Mouse (Mus musculus): ENCODE measurements around the gene Snx1. TPM values are rescaled to one million over a fixed set of nuclear protein-coding genes. Genes with fewer than 3 reads are reported as not detected.

Snx1 gene
- polyA plus RNA-seq, 1 experiment from 2014 or later = 131 TPM

DNA sequence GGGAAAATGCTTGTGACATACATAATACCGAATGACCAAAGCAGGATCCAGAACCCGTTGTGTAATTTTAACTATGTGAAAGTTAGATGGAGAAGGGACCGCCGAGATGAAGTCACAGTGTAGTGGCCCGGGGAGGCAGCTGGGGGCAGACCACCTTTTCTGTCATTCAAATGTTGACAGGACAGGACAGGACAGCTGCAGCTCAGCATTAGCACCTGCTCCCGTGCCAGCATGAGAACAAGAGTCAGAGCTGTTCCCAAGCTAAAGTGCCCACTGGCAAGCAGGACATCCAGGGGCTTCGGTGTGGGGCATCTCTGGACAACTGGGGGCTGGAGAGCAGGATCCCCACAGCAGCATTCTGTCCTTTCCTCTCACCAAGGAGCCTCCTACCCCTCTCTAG, 39.3 kb downstream of the Snx1 start:
- peaks cover 37% of the 10 kb centered on the region for H3K36me3 ChIP-seq (ENCODE audit: insufficient read depth, low read length)

DNA sequence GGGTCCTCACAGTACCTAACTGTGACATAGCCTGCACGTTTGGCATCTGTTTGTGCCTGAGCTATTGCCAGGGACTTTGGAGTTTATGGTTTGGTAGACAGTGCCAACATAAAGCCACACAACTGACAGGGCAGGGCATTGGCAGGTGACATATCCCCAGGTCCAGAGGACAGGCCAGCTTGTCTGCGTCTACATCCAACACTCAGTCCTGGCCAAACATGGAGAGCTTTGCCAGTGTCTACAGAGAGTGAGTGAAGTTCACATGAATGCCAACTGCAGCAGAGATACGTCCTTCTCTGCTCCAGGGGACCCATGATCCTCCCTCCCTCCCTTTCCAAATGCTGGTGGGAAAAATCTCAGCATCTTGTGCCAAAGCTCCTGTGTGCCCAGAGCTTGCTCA, 42.2 kb downstream of the Snx1 start:
- TF ChIP-seq CTCF (IDR thresholded peaks at IDR 0.05; ENCODE audit: low read depth) = no peak
- Histone ChIP-seq H3K4me3 (replicated peaks; ENCODE audit: low read depth, low read length) (no peak overlapping the region), H3K36me3 (ENCODE audit: insufficient read depth, low read length) (peaks cover 17% of the 10 kb centered on the region; the same call in 1 of the 2 replicates), H3K9ac (ENCODE audit: low read depth, low read length) (no peak overlapping the region), H3K27me3 (ENCODE audit: insufficient read depth, low read length) (no peaks in the 10 kb centered on the region), H3K4me2 (ENCODE audit: low read length) (no peak overlapping the region), H3K4me1 (replicated peaks; ENCODE audit: insufficient read depth, low read length) (no peaks in the 10 kb centered on the region), H3K27ac (no peak overlapping the region), H3K9me3 (replicated peaks; ENCODE audit: low read length) (no peaks in the 10 kb centered on the region)
- 90% methylated on average over 3 of the region's 3 CpGs for WGBS
- ATAC-seq (replicated peaks; ENCODE audit: low FRiP score, low read depth) (no peak), DNase-seq (ENCODE audit: low spot score) (no peak)

More for the DNA sequence above, 39.3 kb downstream of the Snx1 start:
- Histone ChIP-seq H3K4me2 (ENCODE audit: low read length) (no peak overlapping the region), H3K27ac (no peak overlapping the region), H3K9ac (ENCODE audit: low read depth, low read length) (no peak overlapping the region), H3K27me3 (ENCODE audit: insufficient read depth, low read length) (no peaks in the 10 kb centered on the region), H3K9me3 (replicated peaks; ENCODE audit: low read length) (no peaks in the 10 kb centered on the region), H3K4me1 (replicated peaks; ENCODE audit: insufficient read depth, low read length) (no peaks in the 10 kb centered on the region), H3K4me3 (replicated peaks; ENCODE audit: low read depth, low read length) (no peak overlapping the region)
- no peak for TF ChIP-seq CTCF (IDR thresholded peaks at IDR 0.05; ENCODE audit: low read depth)
- ATAC-seq (replicated peaks; ENCODE audit: low FRiP score, low read depth) (no peak), DNase-seq (ENCODE audit: low spot score) (no peak)
- WGBS = 99% methylated on average over 7 of the region's 7 CpGs

GRCm38 (mm10) chr9:66081999-66082398, 44.4 kb downstream of the Snx1 start:
- TF ChIP-seq CTCF (IDR thresholded peaks at IDR 0.05; ENCODE audit: low read depth) = no peak
- peaks cover 5% of the 10 kb centered on the region; the same call in 1 of the 2 replicates for H3K36me3 ChIP-seq (ENCODE audit: insufficient read depth, low read length)
- no peak for ATAC-seq (replicated peaks; ENCODE audit: low FRiP score, low read depth)
- no peak for DNase-seq (ENCODE audit: low spot score)
- WGBS = 86% methylated on average over 4 of the region's 4 CpGs
- H3K4me1 ChIP-seq (replicated peaks; ENCODE audit: insufficient read depth, low read length) = no peaks in the 10 kb centered on the region
- H3K27me3 ChIP-seq (ENCODE audit: insufficient read depth, low read length) = no peaks in the 10 kb centered on the region
- H3K9me3 ChIP-seq (replicated peaks; ENCODE audit: low read length) = no peaks in the 10 kb centered on the region
- H3K4me3 ChIP-seq (replicated peaks; ENCODE audit: low read depth, low read length) = no peak overlapping the region
- no peak overlapping the region for H3K4me2 ChIP-seq (ENCODE audit: low read length)
- H3K27ac ChIP-seq = no peak overlapping the region
- H3K9ac ChIP-seq (ENCODE audit: low read depth, low read length) = no peak overlapping the region

GRCm38 (mm10) chr9:66080804-66081459, 45.5 kb downstream of the Snx1 start:
- no peak for ATAC-seq (replicated peaks; ENCODE audit: low FRiP score, low read depth)
- no peak overlapping the region for H3K27ac ChIP-seq

GRCm38 (mm10) chr9:66078493-66078892, 47.9 kb downstream of the Snx1 start:
- Histone ChIP-seq H3K4me3 (replicated peaks; ENCODE audit: low read depth, low read length) (no peak overlapping the region), H3K9ac (ENCODE audit: low read depth, low read length) (no peak overlapping the region), H3K27ac (no peak overlapping the region), H3K4me1 (replicated peaks; ENCODE audit: insufficient read depth, low read length) (no peaks in the 10 kb centered on the region), H3K27me3 (ENCODE audit: insufficient read depth, low read length) (no peaks in the 10 kb centered on the region), H3K36me3 (ENCODE audit: insufficient read depth, low read length) (no peaks in the 10 kb centered on the region), H3K4me2 (ENCODE audit: low read length) (peak overlapping the region; percentile 11; the same call in 1 of the 2 replicates), H3K9me3 (replicated peaks; ENCODE audit: low read length) (no peaks in the 10 kb centered on the region)
- WGBS = 9% methylated on average over 14 of the region's 14 CpGs
- ATAC-seq (replicated peaks; ENCODE audit: low FRiP score, low read depth) = no peak
- DNase-seq (ENCODE audit: low spot score) = peak; percentile 31
- TF ChIP-seq CTCF (IDR thresholded peaks at IDR 0.05; ENCODE audit: low read depth) = no peak

More at GRCm38 (mm10) chr9:66080804-66081459, 45.5 kb downstream of the Snx1 start:
- DNase-seq (ENCODE audit: low spot score) = no peak
- no peaks in the 10 kb centered on the region for H3K27me3 ChIP-seq (ENCODE audit: insufficient read depth, low read length)
- no peak overlapping the region for H3K9ac ChIP-seq (ENCODE audit: low read depth, low read length)
- no peak overlapping the region for H3K4me2 ChIP-seq (ENCODE audit: low read length)
- H3K4me1 ChIP-seq (replicated peaks; ENCODE audit: insufficient read depth, low read length) = no peaks in the 10 kb centered on the region
- no peak for TF ChIP-seq CTCF (IDR thresholded peaks at IDR 0.05; ENCODE audit: low read depth)
- 72% methylated on average over 3 of the region's 3 CpGs for WGBS
- H3K36me3 ChIP-seq (ENCODE audit: insufficient read depth, low read length) = no peaks in the 10 kb centered on the region
- H3K4me3 ChIP-seq (replicated peaks; ENCODE audit: low read depth, low read length) = no peak overlapping the region
- H3K9me3 ChIP-seq (replicated peaks; ENCODE audit: low read length) = no peaks in the 10 kb centered on the region

- H3K9me3 ChIP-seq (replicated peaks; ENCODE audit: low read length) = no peaks in the 10 kb centered on the region
- TF ChIP-seq CTCF (IDR thresholded peaks at IDR 0.05; ENCODE audit: low read depth) = no peak
- H3K9ac ChIP-seq (ENCODE audit: low read depth, low read length) = no peak overlapping the region
- H3K36me3 ChIP-seq (ENCODE audit: insufficient read depth, low read length) = no peaks in the 10 kb centered on the region
- 62% methylated on average over 3 of the region's 3 CpGs for WGBS
- H3K27ac ChIP-seq = no peak overlapping the region
- no peak overlapping the region for H3K4me3 ChIP-seq (replicated peaks; ENCODE audit: low read depth, low read length)
- ATAC-seq (replicated peaks; ENCODE audit: low FRiP score, low read depth) = no peak
- H3K27me3 ChIP-seq (ENCODE audit: insufficient read depth, low read length) = no peaks in the 10 kb centered on the region
- DNase-seq (ENCODE audit: low spot score) = no peak
- 0 out of 2 replicates have a peak overlapping the region, but pooled peaks have one; percentile 11 for H3K4me2 ChIP-seq (ENCODE audit: low read length)
- H3K4me1 ChIP-seq (replicated peaks; ENCODE audit: insufficient read depth, low read length) = no peaks in the 10 kb centered on the region
Measured at GRCm38 (mm10) chr9:66078072-66078471, 48.3 kb downstream of the Snx1 start.

Measured in kidney, postnatal 0 days (tissue).